Mouse (Mus musculus) MEL (cell line): ENCODE measurements around the gene Gm8122.
"Not testable (repeated sequence)": the region's sequence is repeated elsewhere in the genome, so short reads cannot be mapped to it uniquely, and the experiment has no call there.

ENCODE experiments used
- CTCF ChIP-seq, 3 experiments: IDR thresholded peaks in 2 of 3; conservative IDR thresholded peaks in 1 of 3; 2 replicates each; pipeline ENCODE4 v1.5.1; 2011 to 2012; ENCODE audit warnings: low read length in 3 of 3, low read depth in 2 of 3, mild to moderate bottlenecking in 2 of 3, improper control_type of control experiment in 1 of 3, inconsistent platforms in 1 of 3, mixed read lengths in 1 of 3, moderate library complexity in 1 of 3; ENCODE audit not compliant: control insufficient read depth in 1 of 3, insufficient read depth in 1 of 3, poor library complexity in 1 of 3, severe bottlenecking in 1 of 3
- E2F4 ChIP-seq: IDR thresholded peaks from 2 replicates; pipeline ENCODE4 v1.6.1; 2011; ENCODE audit warnings: low read depth, low read length, improper control_type of control experiment, borderline replicate concordance
- EP300 ChIP-seq, 2 experiments: IDR thresholded peaks; 2 replicates each; pipeline ENCODE4 v1.6.1; 2011; ENCODE audit warnings: improper control_type of control experiment in 2 of 2, low read length in 2 of 2, low read depth in 1 of 2, mild to moderate bottlenecking in 1 of 2
- GATA1 ChIP-seq: IDR thresholded peaks from 2 replicates; pipeline ENCODE4 v1.6.1; 2011; ENCODE audit warnings: low read depth, low read length, improper control_type of control experiment
- MAFK ChIP-seq: IDR thresholded peaks from 2 replicates; pipeline ENCODE4 v1.6.1; 2011; ENCODE audit warnings: low read depth, mild to moderate bottlenecking, low read length, improper control_type of control experiment, borderline replicate concordance
- POLR2A ChIP-seq, 2 experiments: IDR thresholded peaks; 2 replicates each; pipeline ENCODE4 v1.6.1; 2011 to 2012; ENCODE audit warnings: low read length in 2 of 2, mild to moderate bottlenecking in 2 of 2, control low read depth in 1 of 2, improper control_type of control experiment in 1 of 2, low read depth in 1 of 2, moderate library complexity in 1 of 2; ENCODE audit not compliant: control insufficient read depth in 1 of 2, insufficient read depth in 1 of 2, poor library complexity in 1 of 2
- ZKSCAN1 ChIP-seq: IDR thresholded peaks from 2 replicates; pipeline ENCODE4 v1.6.1; 2012; ENCODE audit warnings: low read depth, mild to moderate bottlenecking, inconsistent platforms, low read length, improper control_type of control experiment, moderate library complexity

DNA sequence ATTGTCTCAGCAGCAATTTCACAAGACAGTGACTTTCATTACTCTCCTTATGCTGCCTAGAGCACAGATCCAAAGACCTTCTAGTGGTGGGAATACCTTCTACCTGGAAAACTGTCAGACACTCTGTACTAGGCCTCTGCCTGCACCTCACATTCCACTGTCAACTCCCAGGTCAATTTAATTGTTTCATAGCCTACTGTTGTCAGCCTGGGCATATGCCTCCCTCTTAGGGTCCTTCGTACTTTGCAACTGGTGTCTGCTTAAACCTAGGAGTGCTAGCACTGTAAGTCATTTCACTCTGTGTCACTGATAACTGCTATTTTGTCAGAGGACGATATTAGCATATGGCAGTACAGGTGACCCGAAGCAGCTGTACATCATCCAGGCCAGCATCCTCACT lies 34.1 kb upstream of the Gm8122 start:
- TF ChIP-seq E2F4; GATA1; MAFK; ZKSCAN1; CTCF (IDR thresholded peaks at IDR 0.05 in 2 of 3, conservative IDR thresholded peaks at IDR 0.05 in 1 of 3; ENCODE audit: control insufficient read depth in 1 of 3, insufficient read depth in 1 of 3, low read depth in 2 of 3, low read length in 3 of 3, poor library complexity in 1 of 3, severe bottlenecking in 1 of 3); EP300 (IDR thresholded peaks at IDR 0.05; ENCODE audit: low read depth in 1 of 2, low read length in 2 of 2); POLR2A (IDR thresholded peaks at IDR 0.05; ENCODE audit: control insufficient read depth in 1 of 2, insufficient read depth in 1 of 2, low read depth in 1 of 2, low read length in 2 of 2, poor library complexity in 1 of 2): not testable (repeated sequence)
